Mouse (Mus musculus): ENCODE measurements around the gene Efcc1. TPM values are rescaled to one million over a fixed set of nuclear protein-coding genes. Genes with fewer than 3 reads are reported as not detected.

Gene Efcc1
- total RNA-seq, 2 experiments from 2014 or later, result 0.08 TPM; not detected in 1

GRCm38 (mm10) chr6:87775588-87776245, 45.0 kb downstream of the Efcc1 start:
- peak; percentile 93 for ATAC-seq (replicated peaks; ENCODE audit: low FRiP score, poor library complexity, severe bottlenecking)

- peak; percentile 36 for ATAC-seq (replicated peaks; ENCODE audit: low FRiP score, poor library complexity, severe bottlenecking)
These were observed 46.0 kb downstream of the Efcc1 start for GRCm38 (mm10) chr6:87776663-87777062.

GRCm38 (mm10) chr6:87777842-87778241, 47.2 kb downstream of the Efcc1 start, which contains the start of gene Gp9:
TSS of gene Gp9 (plus strand) at chr6:87778072.
- ATAC-seq (replicated peaks; ENCODE audit: low FRiP score, poor library complexity, severe bottlenecking), result no peak

GRCm38 (mm10) chr6:87778294-87779173, 47.9 kb downstream of the Efcc1 start:
- 0 out of 2 replicates have a peak, but pooled peaks have one; percentile 11 for ATAC-seq (replicated peaks; ENCODE audit: low FRiP score, poor library complexity, severe bottlenecking)

- no peak for ATAC-seq (replicated peaks; ENCODE audit: low FRiP score, poor library complexity, severe bottlenecking)
These were observed 48.8 kb downstream of the Efcc1 start for GRCm38 (mm10) chr6:87779174-87780165.

GRCm38 (mm10) chr6:87780546-87781301, 50.1 kb downstream of the Efcc1 start:
- ATAC-seq (replicated peaks; ENCODE audit: low FRiP score, poor library complexity, severe bottlenecking), result no peak

- no peak for ATAC-seq (replicated peaks; ENCODE audit: low FRiP score, poor library complexity, severe bottlenecking)
These were observed 53.4 kb downstream of the Efcc1 start for GRCm38 (mm10) chr6:87784033-87784432.

- no peak for ATAC-seq (replicated peaks; ENCODE audit: low FRiP score, poor library complexity, severe bottlenecking)
These were observed 56.0 kb downstream of the Efcc1 start for GRCm38 (mm10) chr6:87786621-87787020.

GRCm38 (mm10) chr6:87787108-87787890, 56.6 kb downstream of the Efcc1 start:
- 0 out of 2 replicates have a peak, but pooled peaks have one; percentile 15 for ATAC-seq (replicated peaks; ENCODE audit: low FRiP score, poor library complexity, severe bottlenecking)

GRCm38 (mm10) chr6:87788266-87788895, 57.7 kb downstream of the Efcc1 start:
- no peak for ATAC-seq (replicated peaks; ENCODE audit: low FRiP score, poor library complexity, severe bottlenecking)

- ATAC-seq (replicated peaks; ENCODE audit: low FRiP score, poor library complexity, severe bottlenecking), result no peak
These were observed 58.4 kb downstream of the Efcc1 start for GRCm38 (mm10) chr6:87788896-87789587.

GRCm38 (mm10) chr6:87789791-87790190, 59.1 kb downstream of the Efcc1 start:
- ATAC-seq (replicated peaks; ENCODE audit: low FRiP score, poor library complexity, severe bottlenecking), result no peak

- ATAC-seq (replicated peaks; ENCODE audit: low FRiP score, poor library complexity, severe bottlenecking), result peak; percentile 88
These were observed 60.3 kb downstream of the Efcc1 start for GRCm38 (mm10) chr6:87790779-87791480.

- no peak for ATAC-seq (replicated peaks; ENCODE audit: low FRiP score, poor library complexity, severe bottlenecking)
These were observed 61.2 kb downstream of the Efcc1 start for GRCm38 (mm10) chr6:87791826-87792225.

- no peak for ATAC-seq (replicated peaks; ENCODE audit: low FRiP score, poor library complexity, severe bottlenecking)
These were observed 63.3 kb downstream of the Efcc1 start for GRCm38 (mm10) chr6:87793821-87794510.
